Mouse (Mus musculus) heart, postnatal 0 days (tissue): ENCODE data around the gene Zfp655. TPM values are rescaled to one million over a fixed set of nuclear protein-coding genes. Genes with fewer than 3 reads are reported as not detected.

Experiments used
- ATAC-seq: fragments of 200-750 bp; cut with Nextera tagmentation; 2 replicates; pipeline ENCODE4 v1.8.0; 2017; ENCODE audit warnings: low read depth, moderate number of reproducible peaks, moderate library complexity; ENCODE audit not compliant: insufficient read depth
- DNase-seq: peaks from one replicate; pipeline ENCODE4 v3.0.0-alpha.2; 2016; ENCODE audit warnings: low spot score
- H3K27ac ChIP-seq: fragments of 300-500 bp; sonication (generic); 2 replicates; pipeline ENCODE4 v1.5.1; 2014; ENCODE audit warnings: low read depth, mild to moderate bottlenecking
- H3K27me3 ChIP-seq: fragments of 300-500 bp; sonication (generic); 2 replicates; pipeline ENCODE4 v1.6.1; 2014; ENCODE audit warnings: low read length, mixed read lengths; ENCODE audit not compliant: control insufficient read depth, insufficient read depth
- H3K36me3 ChIP-seq: fragments of 300-500 bp; sonication (generic); replicated peaks from 2 replicates; pipeline ENCODE4 v1.6.1; 2014; ENCODE audit warnings: low read length, mixed read lengths; ENCODE audit not compliant: control insufficient read depth, insufficient read depth
- H3K4me1 ChIP-seq: fragments of 300-500 bp; sonication (generic); 2 replicates; pipeline ENCODE4 v1.6.1; 2014; ENCODE audit warnings: antibody characterized with exemption; ENCODE audit not compliant: control insufficient read depth, insufficient read depth
- H3K4me2 ChIP-seq: fragments of 300-500 bp; sonication (generic); 2 replicates; pipeline ENCODE4 v1.6.1; 2014; ENCODE audit warnings: low read depth, mild to moderate bottlenecking, low read length, moderate library complexity
- H3K4me3 ChIP-seq: fragments of 300-500 bp; sonication (generic); 2 replicates; pipeline ENCODE4 v1.5.1; 2014; ENCODE audit warnings: low read depth, low read length
- H3K9ac ChIP-seq: fragments of 300-500 bp; sonication (generic); replicated peaks from 2 replicates; pipeline ENCODE4 v1.6.1; 2014; ENCODE audit warnings: low read depth, low read length, mixed read lengths
- H3K9me3 ChIP-seq: fragments of 300-500 bp; sonication (generic); replicated peaks from 2 replicates; pipeline ENCODE4 v1.6.1; 2016; ENCODE audit warnings: low read length; ENCODE audit not compliant: control insufficient read depth
- CTCF ChIP-seq: IDR thresholded peaks from 2 replicates; pipeline ENCODE4 v1.5.1; 2016; ENCODE audit warnings: antibody characterized with exemption, control low read depth, low read depth
- EP300 ChIP-seq: IDR thresholded peaks from 2 replicates; pipeline ENCODE4 v1.6.1; 2016; ENCODE audit warnings: antibody characterized with exemption, low read depth
- WGBS: fragments of 180-500 bp; shearing (Covaris S2); extraction: QIAGEN DNeasy Blood & Tissue Kit; methylation state at CpG from one replicate; pipeline ENCODE4 v1.1.7; 2014; 5-methylcytosine and 5-hydroxymethylcytosine counted together
- polyA plus RNA-seq: library from polyadenylated mRNA; unstranded; fragments of >200 nt; fragmentation: Nextera tagmentation; extraction: Ambion mirVana; gene quantifications from 2 replicates; pipeline ENCODE4 v1.2.1, GENCODE M21; 2015
- total RNA-seq: library from RNA; depleted of rRNA; stranded (reverse); fragments of >200 nt; gene quantifications from 2 replicates; pipeline ENCODE4 v1.2.3, GENCODE M21; 2014; ENCODE audit warnings: low replicate concordance; rRNA removed

Zfp655 gene
- total and polyA plus RNA-seq, 2 experiments from 2014 or later = 33.4 to 51.2 TPM

DNA sequence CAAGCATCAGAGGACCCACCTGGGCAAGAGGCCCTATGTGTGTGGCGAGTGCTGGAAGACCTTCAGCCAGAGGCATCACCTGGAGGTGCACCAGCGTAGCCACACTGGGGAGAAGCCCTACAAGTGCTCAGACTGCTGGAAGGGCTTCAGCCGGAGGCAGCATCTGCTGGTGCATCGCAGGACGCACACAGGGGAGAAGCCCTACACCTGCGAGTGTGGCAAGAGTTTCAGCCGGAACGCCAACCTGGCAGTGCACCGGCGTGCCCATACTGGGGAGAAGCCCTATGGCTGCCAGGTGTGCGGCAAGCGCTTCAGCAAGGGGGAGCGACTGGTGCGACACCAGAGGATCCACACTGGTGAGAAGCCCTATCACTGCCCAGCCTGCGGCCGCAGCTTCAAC is 59.2 kb downstream of the Zfp655 start:
- Histone ChIP-seq H3K4me2 (no peak overlapping the region), H3K4me1 (no peaks in the 10 kb centered on the region), H3K27ac (no peak overlapping the region), H3K9me3 (no peaks in the 10 kb centered on the region), H3K27me3 (no peaks in the 10 kb centered on the region), H3K4me3 (no peak overlapping the region), H3K36me3 (peaks cover 68% of the 10 kb centered on the region), H3K9ac (no peak overlapping the region)
- no peak for TF ChIP-seq EP300
- TF ChIP-seq CTCF = no peak
- ATAC-seq = no peak
- WGBS = 96% methylated on average over 16 of the region's 16 CpGs
- DNase-seq = no peak

DNA sequence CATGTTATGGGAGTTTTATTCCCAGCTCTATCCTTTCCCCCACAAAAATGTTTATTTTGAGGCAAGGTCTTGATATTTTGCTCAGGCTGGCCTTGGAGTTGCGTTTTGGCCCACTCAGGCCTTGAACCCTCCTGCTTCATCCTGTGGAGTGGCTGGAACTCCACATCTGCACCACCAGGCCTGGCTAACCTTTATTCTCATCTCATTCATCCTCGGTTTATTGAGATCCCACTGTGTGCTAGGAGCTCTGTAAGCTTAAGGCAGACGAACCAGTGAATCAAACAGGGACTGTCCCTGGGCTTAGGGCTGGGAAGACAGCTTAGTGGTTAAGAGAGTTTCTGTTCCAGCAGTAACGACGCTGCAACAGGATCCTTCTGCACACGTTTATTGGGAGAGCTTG is 60.9 kb downstream of the Zfp655 start:
- 95% methylated on average over 6 of the region's 6 CpGs for WGBS
- ATAC-seq (no peak), DNase-seq (no peak)
- TF ChIP-seq EP300 = no peak
- no peak for TF ChIP-seq CTCF
- Histone ChIP-seq H3K4me2 (no peak overlapping the region), H3K36me3 (peaks cover 51% of the 10 kb centered on the region), H3K9me3 (no peaks in the 10 kb centered on the region), H3K4me3 (no peak overlapping the region), H3K9ac (no peak overlapping the region), H3K4me1 (no peaks in the 10 kb centered on the region), H3K27ac (no peak overlapping the region), H3K27me3 (no peaks in the 10 kb centered on the region)

Other genes starting within 250 kb of the Zfp655 start
- gene Gm4871, start 199.0 kb upstream of the Zfp655 start, total RNA-seq = not detected in 2 replicates
- not detected in 2 replicates for gene Gm4871, start 199.0 kb upstream of the Zfp655 start, polyA plus RNA-seq
- gene 1700018F24Rik, start 188.7 kb upstream of the Zfp655 start, total RNA-seq = not detected in 2 replicates
- not detected in 2 replicates for gene 1700018F24Rik, start 188.7 kb upstream of the Zfp655 start, polyA plus RNA-seq
- 64.7 and 73.5 TPM in 2 replicates for gene Arpc1a, start 147.9 kb upstream of the Zfp655 start, total RNA-seq
- gene Arpc1a, start 147.9 kb upstream of the Zfp655 start, polyA plus RNA-seq = 82.0 and 83.5 TPM in 2 replicates
- gene Kpna7, start 147.7 kb upstream of the Zfp655 start, total RNA-seq = not detected in 2 replicates
- gene Kpna7, start 147.7 kb upstream of the Zfp655 start, polyA plus RNA-seq = not detected in 2 replicates
- 105 and 267 TPM in 2 replicates for gene Arpc1b, start 117.5 kb upstream of the Zfp655 start, total RNA-seq
- gene Arpc1b, start 117.5 kb upstream of the Zfp655 start, polyA plus RNA-seq = 179 and 181 TPM in 2 replicates
- 8.6 and 15.9 TPM in 2 replicates for gene Pdap1, start 91.5 kb upstream of the Zfp655 start, total RNA-seq
- 58.0 and 58.1 TPM in 2 replicates for gene Pdap1, start 91.5 kb upstream of the Zfp655 start, polyA plus RNA-seq
- 61.2 and 91.1 TPM in 2 replicates for gene Bud31, start 91.4 kb upstream of the Zfp655 start, total RNA-seq
- gene Bud31, start 91.4 kb upstream of the Zfp655 start, polyA plus RNA-seq = 119 and 121 TPM in 2 replicates
- 13.5 and 28.1 TPM in 2 replicates for gene Ptcd1, start 64.6 kb upstream of the Zfp655 start, total RNA-seq
- gene Ptcd1, start 64.6 kb upstream of the Zfp655 start, polyA plus RNA-seq = 15.5 and 15.7 TPM in 2 replicates
- gene Cpsf4, start 64.5 kb upstream of the Zfp655 start, total RNA-seq = 20.0 and 21.5 TPM in 2 replicates
- gene Cpsf4, start 64.5 kb upstream of the Zfp655 start, polyA plus RNA-seq = 14.5 and 14.9 TPM in 2 replicates
- 517 and 525 TPM in 2 replicates for gene Atp5j2, start 39.7 kb upstream of the Zfp655 start, total RNA-seq
- gene Atp5j2, start 39.7 kb upstream of the Zfp655 start, polyA plus RNA-seq = 1,976 and 2,009 TPM in 2 replicates
- gene Zkscan14, start 29.8 kb upstream of the Zfp655 start, total RNA-seq = 9.8 and 13.8 TPM in 2 replicates
- 6.3 and 7.9 TPM in 2 replicates for gene Zkscan14, start 29.8 kb upstream of the Zfp655 start, polyA plus RNA-seq
- 17.0 and 19.2 TPM in 2 replicates for gene Zkscan5, start 27.2 kb upstream of the Zfp655 start, total RNA-seq
- gene Zkscan5, start 27.2 kb upstream of the Zfp655 start, polyA plus RNA-seq = 7.8 and 8.6 TPM in 2 replicates
- 9.9 and 17.1 TPM in 2 replicates for gene Zscan25, start 48.8 kb downstream of the Zfp655 start, total RNA-seq
- 0.19 and 0.27 TPM in 2 replicates for gene Zscan25, start 48.8 kb downstream of the Zfp655 start, polyA plus RNA-seq
- not detected in 2 replicates for gene Cyp3a57, start 113.6 kb downstream of the Zfp655 start, total RNA-seq
- gene Cyp3a57, start 113.6 kb downstream of the Zfp655 start, polyA plus RNA-seq = not detected in 2 replicates
- not detected in 2 replicates for gene Cyp3a16, start 238.0 kb downstream of the Zfp655 start, total RNA-seq
- gene Cyp3a16, start 238.0 kb downstream of the Zfp655 start, polyA plus RNA-seq = not detected in 2 replicates